In genomic region chr15:21988676-21989075, GRCm38 (mm10) we compare ENCODE assay signal across 35 mouse cellular contexts.
"Had no signal": no experiment of that assay in that cellular context is flagged by ENCODE, and none has a peak within 500 bp of the region (broad histone marks: within the 10 kb centered on the region; RNA-seq: fewer than 3 reads in every experiment).

No protein-coding gene starts in this region.

- H3K9ac ChIP-seq: heart, embryonic 12.5 days; heart, embryonic 13.5 days; heart, embryonic 15.5 days; hindbrain, embryonic 12.5 days; hindbrain, embryonic 13.5 days; hindbrain, embryonic 14.5 days; hindbrain, embryonic 15.5 days; intestine, embryonic 15.5 days; kidney, embryonic 15.5 days had no signal

- H3K4me1 ChIP-seq: heart, embryonic 10.5 days; heart, embryonic 12.5 days; heart, embryonic 13.5 days; heart, embryonic 15.5 days; hindbrain, embryonic 10.5 days; hindbrain, embryonic 12.5 days; hindbrain, embryonic 13.5 days; hindbrain, embryonic 15.5 days; intestine, embryonic 15.5 days; kidney, embryonic 15.5 days had no signal

- H3K27me3 ChIP-seq: heart, embryonic 12.5 days; heart, embryonic 13.5 days; heart, embryonic 15.5 days; hindbrain, embryonic 12.5 days; hindbrain, embryonic 13.5 days; hindbrain, embryonic 15.5 days; intestine, embryonic 15.5 days; kidney, embryonic 15.5 days had no signal

- H3K4me3 ChIP-seq: heart, embryonic 10.5 days; heart, embryonic 12.5 days; heart, embryonic 13.5 days; heart, embryonic 15.5 days; hindbrain, embryonic 10.5 days; hindbrain, embryonic 12.5 days; hindbrain, embryonic 13.5 days; hindbrain, embryonic 15.5 days; intestine, embryonic 15.5 days; kidney, embryonic 15.5 days; layer of hippocampus, adult 2 months had no signal

- H3K4me2 ChIP-seq: heart, embryonic 11.5 days; heart, embryonic 12.5 days; heart, embryonic 13.5 days; heart, embryonic 15.5 days; hindbrain, embryonic 12.5 days; hindbrain, embryonic 13.5 days; hindbrain, embryonic 14.5 days; hindbrain, embryonic 15.5 days; intestine, embryonic 15.5 days; kidney, embryonic 15.5 days had no signal

- ATAC-seq: hindbrain, embryonic 16.5 days; hindbrain, postnatal 0 days; inflammation-experienced regulatory T-cells, adult 6 months; intestine, embryonic 15.5 days; intestine, embryonic 16.5 days; intestine, postnatal 0 days had no signal

- H3K9me3 ChIP-seq: heart, embryonic 10.5 days; heart, embryonic 12.5 days; heart, embryonic 13.5 days; heart, embryonic 15.5 days; hindbrain, embryonic 10.5 days; hindbrain, embryonic 12.5 days; hindbrain, embryonic 13.5 days; hindbrain, embryonic 15.5 days; intestine, embryonic 15.5 days; kidney, embryonic 15.5 days had no signal

- DNase-seq: heart, postnatal 10 days; heart, postnatal 14 days; heart, postnatal 36 days; heart, postnatal 4 days; kidney, adult 11 months; kidney, adult 18-20 months; kidney, adult 2 months; kidney, adult 8-10 months; kidney, adult 9 months; kidney, postnatal 10 days; kidney, postnatal 14 days; kidney, postnatal 25 days; kidney, postnatal 36 days; kidney, postnatal 4 days; layer of hippocampus, adult 9-11 months; layer of hippocampus, postnatal 36 days had no signal

- H3K27ac ChIP-seq: heart, embryonic 10.5 days; heart, embryonic 13.5 days; heart, embryonic 15.5 days; hindbrain, embryonic 10.5 days; hindbrain, embryonic 12.5 days; hindbrain, embryonic 13.5 days; hindbrain, embryonic 14.5 days; hindbrain, embryonic 15.5 days; hindbrain, postnatal 0 days; intestine, embryonic 15.5 days; kidney, embryonic 15.5 days; kidney, postnatal 0 days; layer of hippocampus, adult 2 months had no signal

- H3K36me3 ChIP-seq: heart, embryonic 10.5 days; heart, embryonic 12.5 days; heart, embryonic 13.5 days; heart, embryonic 15.5 days; hindbrain, embryonic 10.5 days; hindbrain, embryonic 12.5 days; hindbrain, embryonic 13.5 days; hindbrain, embryonic 15.5 days; intestine, embryonic 15.5 days; kidney, embryonic 15.5 days had no signal
